Mouse (Mus musculus) spleen, adult 2 months (tissue): ENCODE measurements around the gene Trappc4.

ENCODE experiments used
- CTCF ChIP-seq: fragments of 200-500 bp; IDR thresholded peaks from 2 replicates; pipeline ENCODE4 v1.5.1; 2011; ENCODE audit warnings: mild to moderate bottlenecking, inconsistent platforms; ENCODE audit not compliant: insufficient read depth, insufficient read length, insufficient replicate concordance; ENCODE audit errors: extremely low read depth
- POLR2A ChIP-seq: fragments of 200-500 bp; IDR thresholded peaks from 2 replicates; pipeline ENCODE4 v1.6.1; 2011; ENCODE audit warnings: low read depth, low read length, inconsistent platforms

- TF ChIP-seq CTCF (peak; percentile 70; the same call in 1 of the 2 replicates), POLR2A (no peak)
These were observed 18.1 kb downstream of the Trappc4 start for GRCm38 (mm10) chr9:44389273-44389672.
